Mouse (Mus musculus) WW6 (cell line): ENCODE measurements at regions not wholly inside any gene's neighbourhood (a gene's known extent, or its start where the extent isn't known, plus 50 kb on each side); places are given as distances from the start of the nearest gene placed in this dataset.
"Not testable (repeated sequence)": the region's sequence is repeated elsewhere in the genome, so short reads cannot be mapped to it uniquely, and the experiment has no call there.

Experiments used
- DNase-seq: peaks from one replicate; pipeline ENCODE4 v3.0.0-alpha.2; 2013; ENCODE audit warnings: low read depth, low spot score

DNA sequence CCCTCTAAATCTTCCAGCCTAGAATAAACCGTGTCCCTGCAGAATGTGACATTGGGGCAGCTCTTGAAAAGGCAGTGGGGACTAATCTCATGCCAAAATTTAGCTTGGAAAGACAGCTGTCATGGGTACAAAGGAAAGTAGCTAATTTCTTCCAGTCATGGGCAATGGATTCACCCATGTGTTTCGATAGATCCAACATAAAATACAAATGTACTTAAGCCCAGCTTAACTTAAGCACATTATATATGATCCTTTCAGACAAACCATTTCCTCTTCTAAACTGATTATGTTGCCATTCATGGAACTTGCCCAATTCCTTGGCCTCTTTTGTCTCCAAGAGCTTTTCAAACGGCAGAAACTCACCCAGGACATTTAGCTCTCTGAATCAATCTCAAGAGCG, 970.5 kb downstream of the Defb40 start:
- no peak for DNase-seq

GRCm38 (mm10) chr8:18005660-18006059, 972.4 kb downstream of the Defb40 start:
- DNase-seq: no peak

DNA sequence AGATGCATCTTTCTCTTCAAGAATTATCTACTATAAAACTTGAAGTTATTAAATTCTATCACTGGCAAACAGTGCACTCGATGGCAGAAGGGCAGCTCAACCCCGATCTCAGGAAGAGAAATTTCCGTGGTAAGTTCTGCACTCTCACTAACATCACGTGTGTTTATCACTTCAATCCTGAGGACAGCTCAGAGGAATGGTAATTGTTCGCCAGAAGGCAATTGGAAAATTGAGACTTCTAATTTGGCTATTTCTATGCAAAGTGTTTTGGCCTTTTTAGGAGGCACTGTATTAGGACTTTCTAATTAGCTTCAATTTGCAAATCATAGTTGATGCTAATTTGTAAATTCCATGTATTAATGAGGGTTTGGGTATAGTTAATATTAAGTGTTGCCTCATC, 977.3 kb downstream of the Defb40 start:
- no peak for DNase-seq

DNA sequence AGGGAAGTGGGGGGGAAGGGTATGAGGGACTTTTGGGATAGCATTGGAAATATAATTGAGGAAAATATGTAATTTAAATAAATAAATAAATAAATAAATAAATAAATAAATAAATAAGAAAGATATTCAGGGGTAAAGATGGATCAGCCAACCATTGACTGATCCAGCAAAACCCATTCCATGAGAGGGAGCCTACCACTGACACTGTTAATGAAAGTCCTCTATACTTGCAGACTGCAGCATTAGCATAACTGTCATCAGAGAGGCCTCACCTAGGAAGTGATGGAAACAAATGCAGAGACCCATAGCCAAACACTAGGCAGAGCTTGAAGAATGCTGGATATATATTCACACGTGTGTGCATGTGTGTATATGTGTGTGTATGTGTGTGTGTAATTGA, 993.3 kb downstream of the Defb40 start:
- DNase-seq: no peak

- DNase-seq: no peak
Measured at GRCm38 (mm10) chr8:17948848-17949247, 1029.2 kb downstream of the Defb40 start.

- no peak for DNase-seq
Measured at GRCm38 (mm10) chr8:17948053-17948834, 1029.8 kb downstream of the Defb40 start.

DNA sequence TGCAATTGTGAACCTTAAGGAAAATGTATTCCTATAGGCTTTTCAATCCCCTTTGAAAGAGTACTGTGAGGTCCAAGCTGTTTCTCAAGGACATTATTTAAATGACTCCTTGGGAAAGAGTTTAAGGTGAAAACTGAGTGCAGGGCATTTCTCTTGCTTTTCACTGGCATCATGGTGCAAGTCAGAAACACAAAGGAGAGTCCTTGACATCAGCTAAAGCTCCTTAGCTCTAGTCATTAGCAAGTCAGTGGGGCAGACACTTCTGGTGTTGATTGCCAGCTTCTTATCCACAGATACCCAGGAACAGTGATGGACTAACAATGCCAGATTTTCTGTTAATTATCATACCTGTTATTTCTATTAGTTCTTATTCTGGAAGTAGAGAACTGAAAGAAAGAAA, 1043.4 kb downstream of the Defb40 start:
- DNase-seq: no peak

DNA sequence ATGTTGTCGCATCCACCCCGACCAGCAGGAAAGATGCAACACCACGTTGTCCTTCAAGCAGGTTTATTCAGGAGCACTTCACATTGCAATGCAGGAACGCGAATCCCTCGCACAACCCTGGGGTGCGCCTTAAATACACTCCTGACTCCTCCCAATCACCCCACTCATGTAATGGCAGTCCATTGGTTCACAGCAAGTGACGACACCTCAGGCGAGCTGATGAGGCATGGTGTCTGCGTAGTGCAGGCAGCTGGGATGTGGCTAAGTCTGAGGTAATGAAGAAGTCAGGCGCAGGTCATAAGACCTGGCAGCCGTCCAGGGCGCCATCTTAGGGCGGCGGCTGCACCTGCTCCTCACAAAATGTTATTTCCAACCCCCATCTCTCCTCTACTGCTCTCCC, 1068.7 kb downstream of the Defb40 start:
- no peak for DNase-seq

- DNase-seq: not testable (repeated sequence)
Measured at GRCm38 (mm10) chr8:17888598-17888997, 1089.5 kb downstream of the Defb40 start.

- DNase-seq: no peak
Measured at GRCm38 (mm10) chr8:17863388-17863787, 1114.7 kb downstream of the Defb40 start.
